Mouse (Mus musculus): Measurements from ENCODE around the gene Ndel1. TPM values are rescaled to one million over a fixed set of nuclear protein-coding genes. Genes with fewer than 3 reads are reported as not detected.

The Ndel1 gene
- polyA plus RNA-seq, 1 experiment, result 27.9 TPM

- TF ChIP-seq MYOG (IDR thresholded peaks at IDR 0.05; ENCODE audit: control insufficient read depth, extremely low read depth, insufficient read length) (no peak), FOSL1 (IDR thresholded peaks at IDR 0.05; ENCODE audit: insufficient read depth, low read length, poor library complexity, severe bottlenecking) (no peak), MYOD1 (IDR thresholded peaks at IDR 0.05; ENCODE audit: control insufficient read depth, insufficient read length, low read depth) (no peak), CEBPB (IDR thresholded peaks at IDR 0.05; ENCODE audit: low read depth) (no peak), USF1 (IDR thresholded peaks at IDR 0.05; ENCODE audit: low read depth) (no peak), CTCF (IDR thresholded peaks at IDR 0.05; ENCODE audit: control insufficient read depth, insufficient read depth, insufficient read length) (no peak), MAX (IDR thresholded peaks at IDR 0.05) (no peak)
- peaks cover 26% of the 10 kb centered on the region for H3K79me2 ChIP-seq (ENCODE audit: control insufficient read depth, insufficient read depth)
- H3K36me3 ChIP-seq (ENCODE audit: control insufficient read depth, insufficient read depth), result peaks cover 24% of the 10 kb centered on the region
- H3ac ChIP-seq (ENCODE audit: control insufficient read depth, insufficient read length, low read depth), result no peak overlapping the region
- no peaks in the 10 kb centered on the region for H3K27me3 ChIP-seq (ENCODE audit: control insufficient read depth, insufficient read depth, insufficient read length)
- no peak overlapping the region for H3K4me3 ChIP-seq (ENCODE audit: insufficient read depth, poor library complexity, severe bottlenecking)
- peaks cover 15% of the 10 kb centered on the region for H3K79me3 ChIP-seq (ENCODE audit: low read depth)
These were observed 28.2 kb upstream of the Ndel1 start for GRCm38 (mm10) chr11:68899815-68900214.

- Histone ChIP-seq H3K79me2 (ENCODE audit: control insufficient read depth, insufficient read depth) (peaks cover 19% of the 10 kb centered on the region), H3ac (ENCODE audit: control insufficient read depth, insufficient read length, low read depth) (no peak overlapping the region), H3K79me3 (ENCODE audit: low read depth) (peaks cover 13% of the 10 kb centered on the region), H3K27me3 (ENCODE audit: control insufficient read depth, insufficient read depth, insufficient read length) (peaks cover 4% of the 10 kb centered on the region), H3K36me3 (ENCODE audit: control insufficient read depth, insufficient read depth) (peaks cover 14% of the 10 kb centered on the region), H3K4me3 (ENCODE audit: insufficient read depth, poor library complexity, severe bottlenecking) (no peak overlapping the region)
- TF ChIP-seq MYOD1 (IDR thresholded peaks at IDR 0.05; ENCODE audit: control insufficient read depth, insufficient read length, low read depth) (no peak), USF1 (IDR thresholded peaks at IDR 0.05; ENCODE audit: low read depth) (no peak), FOSL1 (IDR thresholded peaks at IDR 0.05; ENCODE audit: insufficient read depth, low read length, poor library complexity, severe bottlenecking) (no peak), MYOG (IDR thresholded peaks at IDR 0.05; ENCODE audit: control insufficient read depth, extremely low read depth, insufficient read length) (no peak), CTCF (IDR thresholded peaks at IDR 0.05; ENCODE audit: control insufficient read depth, insufficient read depth, insufficient read length) (no peak), MAX (IDR thresholded peaks at IDR 0.05) (no peak), CEBPB (IDR thresholded peaks at IDR 0.05; ENCODE audit: low read depth) (no peak)
These were observed 27.1 kb upstream of the Ndel1 start for GRCm38 (mm10) chr11:68898790-68899189.

GRCm38 (mm10) chr11:68897838-68898237 is 26.2 kb upstream of the Ndel1 start:
- no peak overlapping the region for H3K4me3 ChIP-seq (ENCODE audit: insufficient read depth, poor library complexity, severe bottlenecking)
- H3ac ChIP-seq (ENCODE audit: control insufficient read depth, insufficient read length, low read depth), result no peak overlapping the region
- H3K79me2 ChIP-seq (ENCODE audit: control insufficient read depth, insufficient read depth), result peaks cover 15% of the 10 kb centered on the region
- H3K36me3 ChIP-seq (ENCODE audit: control insufficient read depth, insufficient read depth), result peaks cover 11% of the 10 kb centered on the region
- peak; percentile 67 for TF ChIP-seq USF1 (IDR thresholded peaks at IDR 0.05; ENCODE audit: low read depth)
- TF ChIP-seq MYOD1 (IDR thresholded peaks at IDR 0.05; ENCODE audit: control insufficient read depth, insufficient read length, low read depth), result peak; percentile 16
- TF ChIP-seq CEBPB (IDR thresholded peaks at IDR 0.05; ENCODE audit: low read depth), result no peak
- peaks cover 11% of the 10 kb centered on the region for H3K27me3 ChIP-seq (ENCODE audit: control insufficient read depth, insufficient read depth, insufficient read length)
- peaks cover 12% of the 10 kb centered on the region for H3K79me3 ChIP-seq (ENCODE audit: low read depth)

- Histone ChIP-seq H3K79me3 (ENCODE audit: low read depth) (peaks cover 5% of the 10 kb centered on the region), H3K36me3 (ENCODE audit: control insufficient read depth, insufficient read depth) (peaks cover 4% of the 10 kb centered on the region), H3K79me2 (ENCODE audit: control insufficient read depth, insufficient read depth) (peaks cover 8% of the 10 kb centered on the region), H3K27me3 (ENCODE audit: control insufficient read depth, insufficient read depth, insufficient read length) (peaks cover 19% of the 10 kb centered on the region), H3ac (ENCODE audit: control insufficient read depth, insufficient read length, low read depth) (no peak overlapping the region), H3K4me3 (ENCODE audit: insufficient read depth, poor library complexity, severe bottlenecking) (no peak overlapping the region)
- TF ChIP-seq MYOD1 (IDR thresholded peaks at IDR 0.05; ENCODE audit: control insufficient read depth, insufficient read length, low read depth) (no peak), MAX (IDR thresholded peaks at IDR 0.05) (no peak), USF1 (IDR thresholded peaks at IDR 0.05; ENCODE audit: low read depth) (no peak), CTCF (IDR thresholded peaks at IDR 0.05; ENCODE audit: control insufficient read depth, insufficient read depth, insufficient read length) (peak; percentile 19)
These were observed 25.5 kb upstream of the Ndel1 start for GRCm38 (mm10) chr11:68897120-68897519.

- Histone ChIP-seq H3K79me2 (ENCODE audit: control insufficient read depth, insufficient read depth) (no peaks in the 10 kb centered on the region), H3K4me3 (ENCODE audit: insufficient read depth, poor library complexity, severe bottlenecking) (no peak overlapping the region), H3K27me3 (ENCODE audit: control insufficient read depth, insufficient read depth, insufficient read length) (peaks cover 20% of the 10 kb centered on the region), H3ac (ENCODE audit: control insufficient read depth, insufficient read length, low read depth) (no peak overlapping the region), H3K36me3 (ENCODE audit: control insufficient read depth, insufficient read depth) (no peaks in the 10 kb centered on the region), H3K79me3 (ENCODE audit: low read depth) (no peaks in the 10 kb centered on the region)
- no peak for TF ChIP-seq FOSL1 (IDR thresholded peaks at IDR 0.05; ENCODE audit: insufficient read depth, low read length, poor library complexity, severe bottlenecking)
- TF ChIP-seq MYOG (IDR thresholded peaks at IDR 0.05; ENCODE audit: control insufficient read depth, extremely low read depth, insufficient read length), result no peak
- no peak for TF ChIP-seq CEBPB (IDR thresholded peaks at IDR 0.05; ENCODE audit: low read depth)
- no peak for TF ChIP-seq USF1 (IDR thresholded peaks at IDR 0.05; ENCODE audit: low read depth)
- no peak for TF ChIP-seq CTCF (IDR thresholded peaks at IDR 0.05; ENCODE audit: control insufficient read depth, insufficient read depth, insufficient read length)
- TF ChIP-seq MYOD1 (IDR thresholded peaks at IDR 0.05; ENCODE audit: control insufficient read depth, insufficient read length, low read depth), result no peak
- no peak for TF ChIP-seq MAX (IDR thresholded peaks at IDR 0.05)
These were observed 24.6 kb upstream of the Ndel1 start for GRCm38 (mm10) chr11:68896247-68896646.

GRCm38 (mm10) chr11:68893911-68894464 is 22.3 kb upstream of the Ndel1 start:
- peaks cover 23% of the 10 kb centered on the region for H3K27me3 ChIP-seq (ENCODE audit: control insufficient read depth, insufficient read depth, insufficient read length)
- H3K4me3 ChIP-seq (ENCODE audit: insufficient read depth, poor library complexity, severe bottlenecking), result no peak overlapping the region
- H3ac ChIP-seq (ENCODE audit: control insufficient read depth, insufficient read length, low read depth), result no peak overlapping the region
- H3K79me3 ChIP-seq (ENCODE audit: low read depth), result no peaks in the 10 kb centered on the region
- TF ChIP-seq USF1 (IDR thresholded peaks at IDR 0.05; ENCODE audit: low read depth) (no peak), CEBPB (IDR thresholded peaks at IDR 0.05; ENCODE audit: low read depth) (no peak), MYOD1 (IDR thresholded peaks at IDR 0.05; ENCODE audit: control insufficient read depth, insufficient read length, low read depth) (no peak), MYOG (IDR thresholded peaks at IDR 0.05; ENCODE audit: control insufficient read depth, extremely low read depth, insufficient read length) (no peak), FOSL1 (IDR thresholded peaks at IDR 0.05; ENCODE audit: insufficient read depth, low read length, poor library complexity, severe bottlenecking) (no peak), CTCF (IDR thresholded peaks at IDR 0.05; ENCODE audit: control insufficient read depth, insufficient read depth, insufficient read length) (no peak), MAX (IDR thresholded peaks at IDR 0.05) (no peak)
- H3K36me3 ChIP-seq (ENCODE audit: control insufficient read depth, insufficient read depth), result no peaks in the 10 kb centered on the region
- no peaks in the 10 kb centered on the region for H3K79me2 ChIP-seq (ENCODE audit: control insufficient read depth, insufficient read depth)

Data from C2C12 (cell line).